Mouse (Mus musculus): ENCODE measurements around the gene Zfp691. TPM values are rescaled to one million over a fixed set of nuclear protein-coding genes. Genes with fewer than 3 reads are reported as not detected.

Gene Zfp691
- polyA plus RNA-seq, 1 experiment: 8.0 TPM

GRCm38 (mm10) chr4:119167663-119168062 is 6.3 kb downstream of the Zfp691 start:
- no peak for DNase-seq (ENCODE audit: low read depth)

- DNase-seq (ENCODE audit: low read depth): no peak
These were observed 6.9 kb downstream of the Zfp691 start for GRCm38 (mm10) chr4:119167068-119167467.

GRCm38 (mm10) chr4:119165916-119166315 is 8.1 kb downstream of the Zfp691 start:
- no peak for DNase-seq (ENCODE audit: low read depth)

- no peak for DNase-seq (ENCODE audit: low read depth)
These were observed 11.0 kb downstream of the Zfp691 start for GRCm38 (mm10) chr4:119162990-119163389.

GRCm38 (mm10) chr4:119161358-119161757 is 12.6 kb downstream of the Zfp691 start:
- DNase-seq (ENCODE audit: low read depth): no peak

- no peak for DNase-seq (ENCODE audit: low read depth)
These were observed 16.1 kb downstream of the Zfp691 start for GRCm38 (mm10) chr4:119157891-119158290.

GRCm38 (mm10) chr4:119157186-119157585 is 16.8 kb downstream of the Zfp691 start:
- no peak for DNase-seq (ENCODE audit: low read depth)

GRCm38 (mm10) chr4:119148741-119149140 is 25.3 kb downstream of the Zfp691 start:
- DNase-seq (ENCODE audit: low read depth): no peak

- no peak for DNase-seq (ENCODE audit: low read depth)
These were observed 26.6 kb downstream of the Zfp691 start for GRCm38 (mm10) chr4:119147347-119147746.

GRCm38 (mm10) chr4:119146816-119147215 is 27.2 kb downstream of the Zfp691 start:
- no peak for DNase-seq (ENCODE audit: low read depth)

GRCm38 (mm10) chr4:119142230-119142871 is 31.6 kb downstream of the Zfp691 start:
- DNase-seq (ENCODE audit: low read depth): no peak

- DNase-seq (ENCODE audit: low read depth): no peak
These were observed 32.8 kb downstream of the Zfp691 start for GRCm38 (mm10) chr4:119141191-119141590.

- DNase-seq (ENCODE audit: low read depth): no peak
These were observed 33.9 kb downstream of the Zfp691 start for GRCm38 (mm10) chr4:119140126-119140525.

GRCm38 (mm10) chr4:119138776-119139175 is 35.2 kb downstream of the Zfp691 start:
- no peak for DNase-seq (ENCODE audit: low read depth)

GRCm38 (mm10) chr4:119138171-119138570 is 35.8 kb downstream of the Zfp691 start:
- no peak for DNase-seq (ENCODE audit: low read depth)

- no peak for DNase-seq (ENCODE audit: low read depth)
These were observed 36.7 kb downstream of the Zfp691 start for GRCm38 (mm10) chr4:119137313-119137712.

- no peak for DNase-seq (ENCODE audit: low read depth)
These were observed 40.1 kb downstream of the Zfp691 start for GRCm38 (mm10) chr4:119133860-119134259.

- no peak for DNase-seq (ENCODE audit: low read depth)
These were observed 40.7 kb downstream of the Zfp691 start for GRCm38 (mm10) chr4:119133306-119133705.

GRCm38 (mm10) chr4:119131189-119131910 is 42.6 kb downstream of the Zfp691 start:
- no peak for DNase-seq (ENCODE audit: low read depth)

- no peak for DNase-seq (ENCODE audit: low read depth)
These were observed 44.9 kb downstream of the Zfp691 start for GRCm38 (mm10) chr4:119129096-119129495.

- no peak for DNase-seq (ENCODE audit: low read depth)
These were observed 45.4 kb downstream of the Zfp691 start for GRCm38 (mm10) chr4:119128547-119128946.

GRCm38 (mm10) chr4:119127229-119127628 is 46.8 kb downstream of the Zfp691 start:
- DNase-seq (ENCODE audit: low read depth): no peak

GRCm38 (mm10) chr4:119125577-119126270 is 48.3 kb downstream of the Zfp691 start:
- DNase-seq (ENCODE audit: low read depth): no peak

Data from gonadal fat pad, adult 2 months (tissue).